Mouse (Mus musculus) kidney, adult 2 months (tissue): ENCODE measurements around the gene Chtf18. TPM values are rescaled to one million over a fixed set of nuclear protein-coding genes. Genes with fewer than 3 reads are reported as not detected.

Experiments used
- DNase-seq: peaks from one replicate; pipeline ENCODE4 v3.0.0; 2021
- H3K27ac ChIP-seq: fragments of 200-500 bp; 2 replicates; pipeline ENCODE4 v1.5.1; 2012; ENCODE audit warnings: low read depth, low read length, control low read depth, inconsistent platforms; ENCODE audit not compliant: insufficient read depth
- H3K27me3 ChIP-seq: fragments of 200-500 bp; replicated peaks from 2 replicates; pipeline ENCODE4 v1.6.1; 2012; ENCODE audit warnings: mild to moderate bottlenecking, moderate library complexity, low read length, inconsistent platforms; ENCODE audit not compliant: control insufficient read depth, insufficient read depth
- H3K36me3 ChIP-seq: fragments of 200-500 bp; 2 replicates; pipeline ENCODE4 v1.6.1; 2012; ENCODE audit warnings: mild to moderate bottlenecking, moderate library complexity, low read length, inconsistent platforms; ENCODE audit not compliant: control insufficient read depth, insufficient read depth
- H3K4me1 ChIP-seq: fragments of 200-500 bp; 2 replicates; pipeline ENCODE4 v1.6.1; 2011; ENCODE audit warnings: low read length; ENCODE audit not compliant: control insufficient read depth, insufficient read depth
- H3K4me3 ChIP-seq: fragments of 200-500 bp; 2 replicates; pipeline ENCODE4 v1.5.1; 2011; ENCODE audit warnings: mild to moderate bottlenecking, low read depth, low read length, control low read depth; ENCODE audit not compliant: insufficient read depth
- CTCF ChIP-seq: fragments of 200-500 bp; conservative IDR thresholded peaks from 2 replicates; pipeline ENCODE4 v1.5.1; 2011; ENCODE audit warnings: low read depth, mild to moderate bottlenecking, control low read depth, low read length, moderate library complexity, mixed read lengths; ENCODE audit not compliant: insufficient read depth, insufficient read length
- POLR2A ChIP-seq: fragments of 200-500 bp; IDR thresholded peaks from one replicate; pipeline ENCODE4 v1.6.1; 2011; ENCODE audit warnings: low read depth, low read length, control low read depth
- WGBS: fragments of 180-500 bp; shearing (Covaris S2); methylation state at CpG from one replicate; pipeline ENCODE4 v1.1.7; 2018; 5-methylcytosine and 5-hydroxymethylcytosine counted together
- polyA plus RNA-seq: library from polyadenylated mRNA; depleted of rRNA; stranded (reverse); fragments of >200 nt; gene quantifications from 2 replicates; pipeline ENCODE4 v1.2.3, GENCODE M21; 2012

Chtf18 gene
- polyA plus RNA-seq, 1 experiment, result 0.75 TPM

GRCm38 (mm10) chr17:25735246-25735645, 8.0 kb upstream of the Chtf18 start:
- 80% methylated on average over 5 of the region's 5 CpGs for WGBS
- Histone ChIP-seq H3K27ac (no peak overlapping the region), H3K36me3 (no peaks in the 10 kb centered on the region), H3K4me1 (no peaks in the 10 kb centered on the region), H3K27me3 (no peaks in the 10 kb centered on the region), H3K4me3 (no peak overlapping the region)
- DNase-seq, result no peak
- TF ChIP-seq CTCF, result no peak
- TF ChIP-seq POLR2A, result no peak

GRCm38 (mm10) chr17:25732082-25732481, 4.9 kb upstream of the Chtf18 start:
- peak; percentile 93 for TF ChIP-seq CTCF
- TF ChIP-seq POLR2A, result no peak
- Histone ChIP-seq H3K4me3 (no peak overlapping the region), H3K27me3 (no peaks in the 10 kb centered on the region), H3K36me3 (no peaks in the 10 kb centered on the region), H3K27ac (no peak overlapping the region), H3K4me1 (peaks cover 4% of the 10 kb centered on the region; the same call in 1 of the 2 replicates)
- peak; percentile 87 for DNase-seq
- 24% methylated on average over 2 of the region's 2 CpGs for WGBS

- Histone ChIP-seq H3K27me3 (no peaks in the 10 kb centered on the region), H3K4me3 (peak overlapping the region; percentile 48), H3K27ac (no peak overlapping the region), H3K36me3 (no peaks in the 10 kb centered on the region), H3K4me1 (peaks cover 4% of the 10 kb centered on the region; the same call in 1 of the 2 replicates)
- WGBS, result 21% methylated on average over 4 of the region's 4 CpGs
- no peak for DNase-seq
- TF ChIP-seq CTCF (no peak), POLR2A (no peak)
Measured at GRCm38 (mm10) chr17:25728009-25728270, 721 bp upstream of the Chtf18 start.

GRCm38 (mm10) chr17:25725264-25725663, 2.0 kb downstream of the Chtf18 start:
- TF ChIP-seq CTCF (no peak), POLR2A (no peak)
- H3K36me3 ChIP-seq, result no peaks in the 10 kb centered on the region
- no peaks in the 10 kb centered on the region for H3K27me3 ChIP-seq
- peaks cover 4% of the 10 kb centered on the region; the same call in 1 of the 2 replicates for H3K4me1 ChIP-seq
- WGBS, result 76% methylated on average over 6 of the region's 6 CpGs
- no peak overlapping the region for H3K27ac ChIP-seq
- peak; percentile 58 for DNase-seq
- H3K4me3 ChIP-seq, result no peak overlapping the region

- Histone ChIP-seq H3K27me3 (no peaks in the 10 kb centered on the region), H3K36me3 (no peaks in the 10 kb centered on the region), H3K4me3 (no peak overlapping the region), H3K27ac (no peak overlapping the region), H3K4me1 (peaks cover 4% of the 10 kb centered on the region; the same call in 1 of the 2 replicates)
- no peak for DNase-seq
- 85% methylated on average over 7 of the region's 7 CpGs for WGBS
- no peak for TF ChIP-seq CTCF
- no peak for TF ChIP-seq POLR2A
Measured at GRCm38 (mm10) chr17:25723919-25724318, 3.3 kb downstream of the Chtf18 start.

GRCm38 (mm10) chr17:25723470-25723869, 3.7 kb downstream of the Chtf18 start:
- Histone ChIP-seq H3K36me3 (no peaks in the 10 kb centered on the region), H3K4me1 (peaks cover 4% of the 10 kb centered on the region; the same call in 1 of the 2 replicates)

GRCm38 (mm10) chr17:25721476-25721875, 5.7 kb downstream of the Chtf18 start:
- H3K27ac ChIP-seq, result no peak overlapping the region
- no peaks in the 10 kb centered on the region for H3K36me3 ChIP-seq
- WGBS, result 94% methylated on average over 5 of the region's 5 CpGs

More at GRCm38 (mm10) chr17:25723470-25723869, 3.7 kb downstream of the Chtf18 start:
- Histone ChIP-seq H3K27me3 (no peaks in the 10 kb centered on the region), H3K27ac (no peak overlapping the region), H3K4me3 (no peak overlapping the region)
- no peak for TF ChIP-seq CTCF
- no peak for TF ChIP-seq POLR2A
- 94% methylated on average over 19 of the region's 19 CpGs for WGBS
- DNase-seq, result no peak

More at GRCm38 (mm10) chr17:25721476-25721875, 5.7 kb downstream of the Chtf18 start:
- DNase-seq, result no peak
- no peaks in the 10 kb centered on the region; the same call in 1 of the 2 replicates for H3K27me3 ChIP-seq
- no peak overlapping the region for H3K4me3 ChIP-seq
- H3K4me1 ChIP-seq, result no peaks in the 10 kb centered on the region
- no peak for TF ChIP-seq CTCF
- no peak for TF ChIP-seq POLR2A
